Mouse (Mus musculus): ENCODE measurements at regions not wholly inside any gene's neighbourhood (a gene's known extent, or its start where the extent isn't known, plus 50 kb on each side); places are given as distances from the start of the nearest gene placed in this dataset.

GRCm38 (mm10) chr5:67541867-67542266, 65.8 kb upstream of the Shisa3 start:
- no peaks in the 10 kb centered on the region for H3K36me3 ChIP-seq
- no peak overlapping the region for H3K4me3 ChIP-seq
- peaks cover 6% of the 10 kb centered on the region; the same call in 1 of the 2 replicates for H3K27me3 ChIP-seq (ENCODE audit: low read depth, poor library complexity, severe bottlenecking)
- no peak for DNase-seq (ENCODE audit: low spot score)
- H3K9me3 ChIP-seq (replicated peaks): peaks cover 9% of the 10 kb centered on the region; the same call in 1 of the 2 replicates
- 76% methylated on average over 3 of the region's 3 CpGs for WGBS
- no peaks in the 10 kb centered on the region for H3K4me1 ChIP-seq
- no peak overlapping the region for H3K27ac ChIP-seq (replicated peaks)

GRCm38 (mm10) chr5:67544028-67544589, 63.6 kb upstream of the Shisa3 start:
- Histone ChIP-seq H3K36me3 (no peaks in the 10 kb centered on the region), H3K9me3 (replicated peaks) (peaks cover 9% of the 10 kb centered on the region; the same call in 1 of the 2 replicates), H3K27ac (replicated peaks) (no peak overlapping the region), H3K4me3 (no peak overlapping the region), H3K4me1 (no peaks in the 10 kb centered on the region), H3K27me3 (ENCODE audit: low read depth, poor library complexity, severe bottlenecking) (no peaks in the 10 kb centered on the region)
- no peak for DNase-seq (ENCODE audit: low spot score)
- WGBS: 81% methylated on average over 9 of the region's 9 CpGs

GRCm38 (mm10) chr5:67550257-67550656, 57.4 kb upstream of the Shisa3 start:
- H3K27me3 ChIP-seq (ENCODE audit: low read depth, poor library complexity, severe bottlenecking): no peaks in the 10 kb centered on the region
- no peak for DNase-seq (ENCODE audit: low spot score)
- peaks cover 9% of the 10 kb centered on the region; the same call in 1 of the 2 replicates for H3K9me3 ChIP-seq (replicated peaks)
- H3K4me1 ChIP-seq: no peaks in the 10 kb centered on the region
- no peaks in the 10 kb centered on the region for H3K36me3 ChIP-seq
- 88% methylated on average over 6 of the region's 6 CpGs for WGBS
- H3K27ac ChIP-seq (replicated peaks): no peak overlapping the region
- no peak overlapping the region for H3K4me3 ChIP-seq

GRCm38 (mm10) chr5:67551668-67552390, 55.9 kb upstream of the Shisa3 start:
- DNase-seq (ENCODE audit: low spot score): no peak
- Histone ChIP-seq H3K36me3 (no peaks in the 10 kb centered on the region), H3K27me3 (ENCODE audit: low read depth, poor library complexity, severe bottlenecking) (no peaks in the 10 kb centered on the region), H3K9me3 (replicated peaks) (no peaks in the 10 kb centered on the region), H3K4me3 (no peak overlapping the region), H3K27ac (replicated peaks) (no peak overlapping the region), H3K4me1 (no peaks in the 10 kb centered on the region)
- WGBS: 87% methylated on average over 6 of the region's 6 CpGs

GRCm38 (mm10) chr5:67552865-67553264, 54.8 kb upstream of the Shisa3 start:
- Histone ChIP-seq H3K36me3 (no peaks in the 10 kb centered on the region), H3K27me3 (ENCODE audit: low read depth, poor library complexity, severe bottlenecking) (no peaks in the 10 kb centered on the region), H3K27ac (replicated peaks) (no peak overlapping the region), H3K4me3 (no peak overlapping the region), H3K4me1 (no peaks in the 10 kb centered on the region), H3K9me3 (replicated peaks) (no peaks in the 10 kb centered on the region)
- no peak for DNase-seq (ENCODE audit: low spot score)
- 89% methylated on average over 2 of the region's 2 CpGs for whole genome bisulfite sequencing
